Mouse (Mus musculus): ENCODE measurements around the gene Sohlh2.
"Not testable (repeated sequence)": the region's sequence is repeated elsewhere in the genome, so short reads cannot be mapped to it uniquely, and the experiment has no call there.

Gene Sohlh2

DNA sequence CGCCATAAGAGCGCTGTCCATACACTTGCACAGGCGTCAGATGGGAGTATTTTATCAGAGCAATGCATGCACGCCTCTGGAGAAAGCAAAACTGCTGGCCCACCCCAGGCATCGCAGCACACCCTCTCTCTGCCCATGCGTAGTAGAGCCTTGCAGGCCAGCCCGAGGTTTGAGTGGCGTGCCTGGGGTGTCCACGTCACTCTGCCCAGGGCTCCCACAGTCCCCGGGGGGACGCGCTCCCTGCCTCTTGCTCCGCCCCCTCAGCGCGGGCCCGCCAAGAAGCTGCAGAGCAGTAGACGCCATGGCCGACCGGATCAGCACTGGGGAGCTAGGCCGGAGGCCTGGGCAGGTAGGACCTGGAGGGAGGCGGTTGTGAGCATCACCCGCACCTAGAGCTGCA lies at the start of gene Sohlh2:
Gene Sohlh2 (plus strand): TSS at position 263 of the 400 bp plus-strand sequence.
- DNase-seq = no peak

DNA sequence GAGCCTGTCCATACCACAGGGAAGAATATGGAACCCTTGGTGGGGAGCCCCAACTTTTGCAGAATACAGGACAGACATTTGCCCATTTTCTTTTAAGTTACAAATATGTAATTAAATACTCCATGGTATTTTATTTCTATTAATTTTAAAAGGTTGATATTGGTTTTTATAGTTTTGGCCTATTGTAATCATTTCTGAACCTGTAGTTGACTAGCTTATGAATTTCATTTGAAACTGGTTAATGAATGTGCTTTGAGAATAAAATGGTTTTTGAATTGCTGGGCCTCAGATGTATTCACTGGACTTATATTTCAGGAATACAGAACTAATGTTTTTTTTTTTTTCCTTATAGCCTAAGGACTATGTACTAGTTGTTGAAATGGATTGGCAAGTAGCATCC lies 44.8 kb upstream of the Sohlh2 start, which contains the start of gene Ccdc169:
Gene Ccdc169 (plus strand): TSS at position 301 of the 400 bp plus-strand sequence.
- DNase-seq = no peak

DNA sequence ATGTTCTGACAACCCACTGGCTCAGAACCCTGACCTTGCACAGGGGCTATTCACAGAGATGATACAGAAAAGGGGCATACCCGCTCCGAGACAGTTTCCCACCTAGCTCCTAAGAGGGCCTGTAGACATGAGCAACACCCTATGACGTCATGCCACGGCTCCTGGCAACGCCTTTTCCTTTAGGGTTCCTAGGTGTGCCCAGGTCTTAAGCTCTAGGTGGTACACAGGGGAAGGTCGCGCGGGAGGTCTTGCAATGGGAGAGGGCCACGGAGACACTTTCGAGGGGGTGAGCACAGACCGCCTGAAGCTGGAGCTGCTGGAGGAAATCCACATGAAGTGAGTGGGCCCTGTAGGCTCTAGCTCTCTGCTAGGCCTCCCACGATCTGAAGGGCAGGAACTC lies 42.0 kb upstream of the Sohlh2 start:
- DNase-seq = no peak

DNA sequence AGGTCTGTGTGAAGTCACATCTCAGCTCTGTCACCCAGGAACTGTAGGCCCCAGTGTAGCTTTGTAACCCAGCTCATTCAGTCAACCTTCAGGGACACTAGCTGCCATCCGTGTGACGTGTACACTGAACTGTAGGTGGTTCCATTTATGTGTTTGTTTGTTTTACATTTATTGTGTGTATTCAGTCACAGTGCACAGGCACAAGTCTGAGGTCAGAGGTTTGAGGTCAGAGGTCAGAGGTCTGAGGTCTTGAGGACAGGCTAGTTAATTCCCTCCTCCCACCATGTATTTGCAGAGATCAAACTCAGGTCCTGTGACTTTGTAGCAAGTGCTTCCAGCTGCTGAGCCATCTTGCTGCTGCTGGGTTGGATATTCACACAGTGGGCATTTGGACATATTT lies 40.4 kb upstream of the Sohlh2 start:
- DNase-seq = no peak

DNA sequence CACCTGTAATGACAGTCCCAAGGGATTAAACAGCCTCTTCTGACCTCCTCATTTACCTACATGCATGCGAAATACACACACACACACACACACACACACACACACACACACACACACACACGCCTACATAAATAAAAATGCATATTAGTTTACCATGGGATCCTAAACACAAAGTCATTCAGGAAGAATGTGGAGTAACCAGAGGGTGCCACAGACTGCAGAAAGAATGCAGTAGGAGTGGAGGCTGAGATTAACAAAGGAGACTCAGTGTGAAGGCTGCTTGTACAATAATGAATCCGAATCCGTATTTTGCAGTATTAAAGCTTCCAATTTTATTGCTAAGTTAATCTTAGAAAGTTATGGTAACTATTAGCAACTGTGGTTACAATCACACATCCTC lies 36.9 kb upstream of the Sohlh2 start:
- no peak for DNase-seq

DNA sequence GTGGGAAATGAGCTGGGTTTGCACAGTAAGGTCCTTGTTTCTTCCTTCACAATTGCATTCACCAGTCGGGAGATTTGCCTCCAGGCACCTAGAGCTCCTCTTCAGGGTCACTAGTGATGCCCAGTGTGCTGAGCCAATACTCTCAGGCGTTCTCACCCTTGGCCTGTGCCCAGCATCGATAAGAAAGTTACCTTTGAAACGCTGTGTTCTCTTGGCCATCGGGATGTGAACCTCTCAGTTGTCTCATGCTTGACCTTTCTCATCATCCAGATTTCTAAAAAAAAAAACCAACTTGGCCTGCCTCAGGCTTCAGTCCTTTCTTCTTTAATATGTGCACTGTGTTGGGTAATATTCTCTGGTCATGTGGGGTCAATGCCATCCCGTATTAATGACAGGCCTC lies 35.4 kb upstream of the Sohlh2 start:
- no peak for DNase-seq

DNA sequence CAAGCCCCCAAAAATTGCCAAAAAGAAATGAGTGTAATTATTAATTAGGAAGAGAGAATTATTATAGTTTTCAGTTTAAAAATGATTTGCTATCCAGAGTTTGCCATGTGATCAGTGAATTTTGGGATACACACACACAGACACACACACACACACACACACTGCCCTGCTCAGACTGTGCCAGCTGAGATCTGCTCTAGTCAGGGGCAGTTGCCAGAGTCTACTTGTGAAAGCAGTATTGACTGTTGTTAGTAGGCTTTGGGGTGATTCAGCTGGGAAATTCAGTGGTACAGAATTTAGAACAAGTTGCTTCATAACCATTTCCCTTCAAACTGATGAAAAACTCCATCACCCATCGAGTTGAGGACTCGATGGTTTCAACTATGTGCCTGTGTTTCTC lies 34.7 kb upstream of the Sohlh2 start:
- no peak for DNase-seq

DNA sequence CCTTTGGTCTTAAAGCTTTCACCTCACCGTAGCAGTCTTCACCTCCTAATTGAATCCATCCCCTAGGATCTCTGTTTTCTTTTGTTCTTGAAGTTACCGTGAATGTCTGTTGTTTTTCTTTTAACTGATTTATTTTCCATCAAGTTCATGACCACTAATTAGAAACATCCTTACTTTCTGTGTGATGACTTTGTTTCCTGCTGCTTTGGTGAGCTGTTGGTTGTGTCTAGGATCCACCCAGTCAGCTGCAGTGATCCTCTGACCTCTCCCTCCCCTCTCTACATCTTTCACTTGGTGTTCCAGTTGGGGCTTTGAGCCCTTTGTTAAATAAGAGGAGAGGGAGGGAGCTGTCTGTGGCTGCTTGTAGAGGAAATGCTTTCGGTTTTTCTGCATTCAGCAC lies 33.7 kb upstream of the Sohlh2 start:
- DNase-seq = no peak

DNA sequence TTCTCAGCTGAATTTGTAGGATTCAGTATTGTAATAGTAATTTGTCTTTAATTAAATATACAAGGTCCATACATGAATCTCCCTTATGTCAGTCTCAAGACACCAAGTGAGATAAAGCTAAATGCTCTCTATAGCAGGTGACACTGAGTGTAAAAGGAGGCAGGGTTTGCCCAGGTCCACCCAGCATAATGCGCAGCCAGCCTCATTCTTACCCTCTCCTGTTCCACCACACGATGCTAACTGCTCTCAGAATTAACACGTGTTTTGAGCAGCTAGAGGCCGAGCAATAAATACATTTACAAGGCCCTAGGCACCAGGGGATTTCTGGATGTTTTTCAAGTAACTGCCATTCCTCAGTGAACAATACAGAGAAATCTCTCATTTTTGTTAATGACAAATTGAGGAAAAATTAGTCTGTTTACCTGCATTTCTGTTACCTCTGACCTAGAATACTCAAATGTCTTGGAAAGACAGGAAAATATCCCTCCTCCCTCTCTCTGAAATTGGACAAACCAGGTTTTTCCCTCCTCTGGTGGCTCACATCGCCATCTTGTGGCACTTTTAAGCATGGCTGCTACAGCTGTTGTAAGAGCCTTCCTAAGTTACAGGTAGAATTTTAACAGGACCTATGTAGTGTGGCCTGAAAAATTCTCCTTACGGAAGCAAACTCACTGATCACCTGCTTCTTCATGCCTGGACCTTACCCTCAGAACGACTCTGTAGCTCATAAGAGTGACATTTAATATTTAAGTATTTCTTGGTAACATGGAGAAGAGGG lies 30.0 kb upstream of the Sohlh2 start:
- peak; percentile 73 for DNase-seq

DNA sequence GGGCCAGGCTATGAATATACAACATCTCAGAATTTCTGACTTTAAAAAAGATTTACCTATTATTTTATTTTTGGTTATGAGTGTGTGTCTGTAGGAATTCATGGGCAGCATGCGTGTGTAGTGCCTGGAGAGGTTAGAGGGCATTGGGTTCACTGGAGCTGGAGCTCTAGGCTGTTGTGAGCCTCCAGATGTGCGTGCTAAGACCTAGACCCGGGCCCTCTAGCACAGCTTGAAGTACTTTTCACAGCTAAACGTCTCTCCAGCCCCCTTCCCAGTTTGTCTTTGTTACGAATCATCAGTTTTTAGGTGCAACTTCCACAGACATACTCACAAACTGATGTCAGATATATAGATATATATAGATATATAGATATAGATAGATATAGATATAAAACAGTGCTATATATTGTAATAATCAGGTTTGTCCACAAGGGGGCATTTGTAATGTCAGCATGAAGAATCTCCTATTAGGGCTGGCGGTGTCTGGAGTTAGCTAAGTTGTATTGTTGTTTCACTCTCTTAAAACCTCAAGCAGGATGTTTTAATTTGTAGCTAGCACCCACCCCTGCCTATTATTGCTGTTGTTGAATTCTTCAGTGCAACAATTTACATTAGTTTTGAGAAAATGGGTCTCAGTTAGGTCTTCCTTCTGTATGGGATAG lies 29.0 kb upstream of the Sohlh2 start:
- no peak for DNase-seq

DNA sequence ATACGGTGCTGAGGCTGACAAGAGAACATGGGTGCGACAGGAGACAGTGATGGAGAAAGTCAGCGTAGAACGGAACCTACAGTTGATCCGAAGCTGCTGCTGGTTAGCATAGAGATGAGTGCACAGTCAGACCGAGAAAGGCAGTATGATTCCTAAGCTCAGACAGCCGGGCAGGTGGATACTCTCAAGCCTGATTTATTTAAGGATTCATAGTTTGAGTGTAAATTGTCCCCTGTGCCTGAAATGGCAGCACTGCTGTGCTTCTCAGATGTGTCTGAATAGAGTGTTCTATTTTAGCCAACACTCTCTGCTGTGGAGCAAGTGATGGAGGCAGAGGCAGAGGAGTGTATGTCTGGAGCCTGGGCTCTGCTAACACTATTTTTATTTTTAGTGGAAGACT lies 27.7 kb upstream of the Sohlh2 start:
- DNase-seq = no peak

DNA sequence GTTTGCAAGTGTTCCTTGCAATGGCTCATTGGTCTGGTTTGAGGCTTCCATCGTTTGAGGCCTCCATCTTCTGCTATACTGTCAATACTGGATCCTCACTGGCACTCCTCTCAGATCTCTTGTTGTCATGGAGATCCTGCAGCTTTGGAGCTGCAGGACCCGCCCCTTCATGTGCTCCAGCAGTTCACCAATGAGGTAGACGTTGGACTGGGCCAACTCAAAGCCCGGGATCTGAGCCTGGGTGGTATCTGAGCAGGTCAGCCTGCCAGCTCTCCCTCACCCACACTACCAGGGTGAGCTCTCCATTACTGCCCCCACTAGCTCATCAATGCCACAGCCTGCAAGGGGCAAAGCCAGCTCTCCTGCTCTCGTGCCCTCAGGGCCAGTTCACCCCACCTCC lies 24.4 kb upstream of the Sohlh2 start:
- DNase-seq = no peak

DNA sequence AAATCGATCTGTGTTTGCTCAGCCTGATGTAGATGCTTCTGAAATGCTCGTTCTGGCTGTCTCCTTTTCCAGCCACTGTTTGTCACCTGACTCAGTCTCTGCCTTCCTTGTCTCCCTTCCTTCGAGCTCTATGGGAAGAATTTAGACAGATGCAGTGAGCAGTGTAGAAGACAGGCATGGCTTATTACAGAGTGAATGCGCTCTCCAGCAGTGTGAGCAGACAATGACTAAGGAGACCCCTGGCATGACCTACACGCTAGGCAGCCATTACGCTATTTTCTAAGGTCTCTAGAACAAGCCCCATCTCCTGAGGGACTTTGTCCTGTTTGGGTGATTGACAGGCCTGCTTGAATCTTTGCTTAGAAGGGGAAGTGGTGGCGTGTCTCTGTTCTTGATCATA lies 20.7 kb upstream of the Sohlh2 start:
- no peak for DNase-seq

DNA sequence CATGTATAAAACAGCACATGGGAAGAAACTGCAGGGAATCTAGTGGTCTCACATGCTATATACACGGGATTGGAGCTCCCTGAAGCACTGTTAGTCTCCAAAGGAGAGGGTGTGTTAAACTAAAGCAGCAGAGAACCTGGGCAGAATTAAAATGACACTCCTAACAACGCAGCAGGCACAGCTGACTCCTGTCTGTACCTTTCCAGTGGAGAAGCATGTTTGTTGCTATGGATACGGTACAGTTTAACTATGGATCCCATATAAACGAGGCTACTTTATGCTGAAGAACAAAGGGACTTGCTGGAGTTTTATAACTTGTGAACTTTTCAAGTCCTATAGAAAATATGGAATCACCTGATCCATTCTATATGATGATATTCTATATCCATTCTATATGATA lies 18.3 kb upstream of the Sohlh2 start:
- DNase-seq = no peak

DNA sequence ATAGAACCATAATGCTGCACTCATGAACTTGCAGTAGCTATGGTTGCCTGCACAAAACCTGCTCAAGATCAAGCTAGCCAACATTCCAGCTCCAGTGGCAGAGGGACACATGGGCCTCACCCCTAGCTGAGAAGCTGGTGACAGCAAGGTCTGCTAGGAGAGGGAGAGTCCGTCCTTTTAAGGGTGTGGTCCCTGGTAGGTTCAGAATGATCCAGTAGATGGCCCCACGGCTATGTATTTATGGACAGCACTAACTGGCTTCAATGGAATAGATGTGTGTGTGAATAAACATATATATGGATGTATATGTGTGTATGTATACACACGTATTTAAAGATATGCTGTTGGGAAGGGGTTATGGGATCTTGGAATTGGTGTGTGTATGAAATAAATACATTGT lies 9.3 kb upstream of the Sohlh2 start:
- no peak for DNase-seq

DNA sequence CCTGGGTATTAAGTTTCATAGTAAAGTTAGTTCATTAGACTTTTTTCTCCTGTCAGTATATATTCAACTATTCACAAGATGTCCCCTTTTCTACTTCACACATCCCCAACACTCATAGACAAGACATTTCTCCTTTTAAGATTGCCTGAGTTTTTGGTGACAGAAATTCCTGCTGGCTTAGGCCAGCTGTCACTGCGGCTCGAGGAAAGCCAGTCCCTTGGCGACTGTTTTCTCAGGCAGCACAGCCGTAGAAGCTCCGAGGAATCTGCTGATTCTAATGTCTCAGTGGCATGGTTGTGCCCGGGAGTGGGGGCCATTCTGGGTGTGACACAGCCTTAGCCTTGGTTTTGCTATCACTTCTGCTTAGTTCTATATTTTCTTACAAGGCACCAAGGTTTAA lies 4.6 kb upstream of the Sohlh2 start:
- DNase-seq = no peak

DNA sequence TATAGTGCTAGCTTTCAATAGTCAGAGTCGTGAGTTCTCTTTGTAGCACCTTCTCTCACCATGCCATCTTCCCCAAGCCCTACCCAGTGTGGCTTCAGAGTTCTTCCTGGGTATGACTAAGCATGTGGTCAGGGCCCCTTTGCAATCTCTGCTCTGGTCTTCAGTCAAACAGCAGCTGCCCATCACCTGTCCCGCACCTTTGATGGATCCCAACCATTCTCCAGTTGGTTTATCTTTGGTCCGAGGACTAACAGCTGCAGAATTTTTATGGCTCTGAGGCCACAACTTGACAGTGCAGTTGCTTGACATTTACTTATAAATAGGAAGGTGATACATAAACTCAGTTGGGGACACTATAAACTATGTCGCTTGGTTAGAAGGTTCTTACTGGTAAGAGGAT lies 9.8 kb downstream of the Sohlh2 start:
- DNase-seq = no peak

DNA sequence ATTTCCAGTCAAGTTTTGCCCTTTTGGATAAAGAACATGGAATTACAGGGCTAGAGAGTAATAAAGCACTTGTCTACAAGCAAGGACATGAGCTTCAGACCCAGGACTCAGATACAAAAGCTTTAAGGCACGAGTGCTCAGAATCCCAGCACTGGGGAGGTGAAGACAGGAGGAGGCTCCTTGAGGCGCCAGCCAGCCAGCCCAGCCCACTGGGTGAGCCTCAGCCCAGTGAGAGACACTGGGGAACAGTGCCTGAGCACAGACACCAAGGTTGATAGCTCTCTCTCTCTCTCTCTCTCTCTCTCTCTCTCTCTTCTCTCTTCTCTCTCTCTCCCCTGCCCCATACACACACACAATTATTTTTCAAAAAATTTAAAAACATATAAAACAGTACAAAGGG lies 11.5 kb downstream of the Sohlh2 start:
- DNase-seq = no peak

DNA sequence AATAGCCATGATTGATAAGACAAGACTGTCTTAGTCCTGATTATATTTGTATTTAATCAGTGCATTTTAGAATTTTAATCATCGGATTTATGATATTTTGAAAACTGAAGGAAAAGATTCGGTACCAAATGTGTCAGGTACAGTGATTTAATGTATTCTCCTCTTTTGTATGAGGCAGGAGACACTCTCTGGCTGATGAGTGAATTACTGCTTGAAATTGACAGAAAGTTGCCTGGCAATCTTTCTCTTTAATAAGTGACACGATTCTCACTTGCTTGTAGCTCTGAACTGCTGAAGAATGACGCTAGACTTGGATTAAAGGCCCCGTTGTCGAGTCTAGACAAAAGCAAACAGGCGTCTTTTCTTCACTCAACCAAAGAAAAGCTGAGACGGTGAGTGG lies 13.0 kb downstream of the Sohlh2 start:
- no peak for DNase-seq

DNA sequence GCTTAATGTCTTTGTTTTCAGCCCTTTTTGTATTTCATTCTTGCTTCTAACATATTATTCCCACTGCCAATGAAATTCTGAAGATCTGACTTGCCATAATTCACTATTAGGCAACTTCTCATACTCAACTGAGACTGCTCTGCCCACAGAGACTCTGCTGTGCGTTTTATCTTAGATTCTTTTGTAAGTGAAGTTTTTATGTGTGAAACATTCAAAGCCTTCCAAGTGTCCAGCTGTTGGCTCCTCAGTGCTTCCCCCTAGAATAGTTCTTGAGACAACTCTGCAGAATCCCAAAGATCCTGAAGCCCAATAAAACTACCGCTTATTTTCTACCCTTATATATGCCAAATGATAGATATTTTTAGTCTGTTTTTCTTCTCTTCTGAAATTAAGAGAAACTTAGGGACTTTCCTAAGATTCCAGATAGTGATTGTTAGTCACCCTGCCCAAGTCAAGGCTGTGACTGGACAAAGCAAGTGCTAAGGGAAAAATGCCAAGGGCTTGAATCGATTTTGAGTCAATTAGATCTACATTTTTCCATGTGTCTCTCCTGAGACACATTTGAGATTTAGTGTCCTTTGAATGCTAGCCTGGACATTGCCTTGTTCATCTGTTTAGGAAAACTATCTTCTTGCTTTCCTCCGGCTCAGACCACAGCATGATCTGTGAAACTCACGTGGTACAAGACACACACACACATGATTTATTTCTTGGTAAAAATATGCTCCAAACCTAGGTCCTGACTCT lies 13.9 kb downstream of the Sohlh2 start:
- no peak for DNase-seq

DNA sequence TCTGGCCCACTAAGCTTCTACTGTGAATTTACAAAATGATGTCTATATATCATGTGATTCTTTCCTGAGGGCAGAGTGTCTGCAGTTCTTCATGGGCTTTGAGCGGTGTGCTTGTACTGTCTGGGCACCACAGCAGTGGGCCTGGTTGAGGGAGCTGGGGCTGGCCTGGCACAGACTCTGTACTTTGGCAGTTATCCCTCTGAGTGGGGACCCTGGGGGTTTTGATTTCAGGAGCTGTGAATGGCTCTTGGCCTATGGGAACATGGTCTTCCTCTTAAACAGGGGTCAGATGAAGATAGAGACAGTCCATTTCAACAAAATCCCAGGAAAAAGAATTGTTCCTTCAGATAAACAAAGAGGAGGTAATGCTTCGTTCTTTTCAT lies 14.5 kb downstream of the Sohlh2 start:
- DNase-seq = no peak

DNA sequence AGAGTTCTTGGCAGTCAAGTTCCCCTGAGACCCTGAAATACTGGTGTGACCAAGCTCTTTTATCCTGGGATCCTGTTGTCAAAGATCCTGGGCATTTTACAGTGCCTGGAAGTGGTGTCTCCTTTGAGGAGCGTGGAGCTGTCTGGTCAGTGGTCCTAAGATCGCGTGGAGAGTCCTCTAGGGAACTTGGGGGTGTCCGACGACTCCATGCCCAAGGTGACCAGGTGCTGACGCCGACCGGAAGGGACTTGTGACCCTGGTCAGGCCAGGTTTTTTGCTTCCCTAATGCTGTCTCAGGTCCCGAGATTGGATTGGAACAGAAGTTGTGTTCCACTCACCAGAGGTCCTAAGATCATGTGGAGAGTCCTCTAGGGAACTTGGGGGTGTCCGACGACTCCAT lies 21.8 kb downstream of the Sohlh2 start:
- DNase-seq = not testable (repeated sequence)

DNA sequence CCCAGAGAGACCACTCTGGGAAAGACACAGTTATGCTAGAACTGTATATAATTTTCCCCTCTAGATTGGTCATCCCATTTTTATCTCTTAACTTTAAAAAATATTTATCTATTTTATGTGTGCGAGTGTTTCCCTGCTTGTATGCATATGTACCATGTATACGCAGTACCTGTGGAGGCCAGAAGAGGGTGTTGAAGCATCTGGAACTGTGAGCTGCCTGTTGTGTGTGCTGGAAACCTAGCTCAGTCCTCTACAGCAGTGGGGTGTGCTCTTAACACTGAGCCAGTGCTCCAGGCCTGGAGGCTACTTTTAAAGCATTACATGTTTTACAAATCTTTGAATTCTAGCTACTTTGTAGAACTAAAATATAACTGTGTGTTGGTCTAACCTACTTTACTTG lies 24.6 kb downstream of the Sohlh2 start:
- DNase-seq = no peak

DNA sequence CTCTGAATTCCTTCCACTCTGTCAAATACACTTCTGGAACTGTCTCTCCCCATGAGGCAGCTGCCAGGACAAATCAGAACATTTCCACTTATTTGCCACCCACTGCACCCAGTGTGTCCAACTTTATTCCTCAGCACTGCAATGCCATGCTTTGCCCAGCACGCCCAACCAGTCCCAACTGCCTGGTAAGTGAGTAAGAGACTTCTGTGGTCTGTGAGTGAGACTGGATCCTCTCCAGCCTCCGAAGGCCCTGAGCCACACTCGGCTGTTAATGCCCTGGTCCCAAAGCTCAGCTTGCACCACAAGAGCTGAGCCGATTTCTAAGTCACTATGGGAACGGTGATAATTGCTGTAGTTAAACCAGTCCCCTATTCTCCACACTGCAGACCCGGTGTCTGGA lies 25.8 kb downstream of the Sohlh2 start:
- no peak for DNase-seq

Measured in right cerebral cortex, postnatal 4 days (tissue).